Mouse (Mus musculus): ENCODE measurements around the gene Mtss1l.
A peak's percentile ranks its signal among the peaks of the same experiment; 100 is the strongest.

Mtss1l gene

GRCm38 (mm10) chr8:110720685-110721598 is at the start of gene Mtss1l:
Mtss1l (plus strand) TSS chr8:110721476.
- peak; percentile 95 for DNase-seq (ENCODE audit: inconsistent ontology term)

- no peak for DNase-seq (ENCODE audit: inconsistent ontology term)
Measured at GRCm38 (mm10) chr8:110672133-110672532, 49.1 kb upstream of the Mtss1l start.

- DNase-seq (ENCODE audit: inconsistent ontology term) = peak; percentile 14
Measured at GRCm38 (mm10) chr8:110673168-110673567, 48.1 kb upstream of the Mtss1l start.

- DNase-seq (ENCODE audit: inconsistent ontology term) = no peak
Measured at GRCm38 (mm10) chr8:110674589-110674988, 46.7 kb upstream of the Mtss1l start.

GRCm38 (mm10) chr8:110676702-110677101 is 44.6 kb upstream of the Mtss1l start:
- DNase-seq (ENCODE audit: inconsistent ontology term) = no peak

GRCm38 (mm10) chr8:110677174-110677660 is 44.1 kb upstream of the Mtss1l start:
- no peak for DNase-seq (ENCODE audit: inconsistent ontology term)

GRCm38 (mm10) chr8:110678989-110679388 is 42.3 kb upstream of the Mtss1l start:
- DNase-seq (ENCODE audit: inconsistent ontology term) = no peak

GRCm38 (mm10) chr8:110687726-110688125 is 33.5 kb upstream of the Mtss1l start:
- peak; percentile 66 for DNase-seq (ENCODE audit: inconsistent ontology term)

- DNase-seq (ENCODE audit: inconsistent ontology term) = no peak
Measured at GRCm38 (mm10) chr8:110689961-110690360, 31.3 kb upstream of the Mtss1l start.

- no peak for DNase-seq (ENCODE audit: inconsistent ontology term)
Measured at GRCm38 (mm10) chr8:110694226-110694625, 27.1 kb upstream of the Mtss1l start.

GRCm38 (mm10) chr8:110694826-110695225 is 26.4 kb upstream of the Mtss1l start:
- peak; percentile 30 for DNase-seq (ENCODE audit: inconsistent ontology term)

- no peak for DNase-seq (ENCODE audit: inconsistent ontology term)
Measured at GRCm38 (mm10) chr8:110695431-110695830, 25.8 kb upstream of the Mtss1l start.

- DNase-seq (ENCODE audit: inconsistent ontology term) = no peak
Measured at GRCm38 (mm10) chr8:110696051-110696450, 25.2 kb upstream of the Mtss1l start.

GRCm38 (mm10) chr8:110697571-110697970 is 23.7 kb upstream of the Mtss1l start:
- DNase-seq (ENCODE audit: inconsistent ontology term) = no peak

GRCm38 (mm10) chr8:110698098-110698497 is 23.2 kb upstream of the Mtss1l start:
- DNase-seq (ENCODE audit: inconsistent ontology term) = no peak

- no peak for DNase-seq (ENCODE audit: inconsistent ontology term)
Measured at GRCm38 (mm10) chr8:110699501-110699900, 21.8 kb upstream of the Mtss1l start.

- DNase-seq (ENCODE audit: inconsistent ontology term) = no peak
Measured at GRCm38 (mm10) chr8:110700561-110700960, 20.7 kb upstream of the Mtss1l start.

- DNase-seq (ENCODE audit: inconsistent ontology term) = no peak
Measured at GRCm38 (mm10) chr8:110702636-110703459, 18.4 kb upstream of the Mtss1l start.

GRCm38 (mm10) chr8:110703460-110704061 is 17.7 kb upstream of the Mtss1l start:
- DNase-seq (ENCODE audit: inconsistent ontology term) = no peak

GRCm38 (mm10) chr8:110704103-110704502 is 17.2 kb upstream of the Mtss1l start:
- no peak for DNase-seq (ENCODE audit: inconsistent ontology term)

- DNase-seq (ENCODE audit: inconsistent ontology term) = no peak
Measured at GRCm38 (mm10) chr8:110705391-110706287, 15.6 kb upstream of the Mtss1l start.
